Mouse (Mus musculus) yolk sac, embryonic 10.5 days (tissue): Measurements from ENCODE around the gene Zc3h12d.
"Not testable (repeated sequence)": the region's sequence is repeated elsewhere in the genome, so short reads cannot be mapped to it uniquely, and the experiment has no call there.

Experiments used
- DNase-seq: peaks from one replicate; pipeline ENCODE4 v3.0.0-alpha.2; 2017; ENCODE audit warnings: low spot score

Gene Zc3h12d

DNA sequence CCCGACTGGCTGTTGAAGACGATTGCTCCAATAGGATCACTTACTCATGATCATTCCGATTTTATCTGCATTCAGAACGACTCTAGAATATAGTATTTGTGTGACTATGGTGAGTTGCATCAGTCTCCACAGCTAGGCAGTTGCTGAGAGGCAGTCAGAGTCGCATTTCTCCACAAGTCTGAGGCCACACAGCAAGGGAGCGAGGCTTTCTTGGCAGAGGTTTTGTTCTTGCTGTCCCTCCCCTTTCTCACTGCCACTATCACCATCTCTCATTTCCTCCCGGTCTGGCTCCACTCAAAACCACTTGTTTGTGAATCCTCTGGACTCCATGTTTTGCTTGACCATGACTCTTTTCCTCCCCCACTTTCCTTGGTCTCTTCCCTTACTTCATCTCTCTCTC lies 41.9 kb downstream of the Zc3h12d start:
- no peak for DNase-seq

DNA sequence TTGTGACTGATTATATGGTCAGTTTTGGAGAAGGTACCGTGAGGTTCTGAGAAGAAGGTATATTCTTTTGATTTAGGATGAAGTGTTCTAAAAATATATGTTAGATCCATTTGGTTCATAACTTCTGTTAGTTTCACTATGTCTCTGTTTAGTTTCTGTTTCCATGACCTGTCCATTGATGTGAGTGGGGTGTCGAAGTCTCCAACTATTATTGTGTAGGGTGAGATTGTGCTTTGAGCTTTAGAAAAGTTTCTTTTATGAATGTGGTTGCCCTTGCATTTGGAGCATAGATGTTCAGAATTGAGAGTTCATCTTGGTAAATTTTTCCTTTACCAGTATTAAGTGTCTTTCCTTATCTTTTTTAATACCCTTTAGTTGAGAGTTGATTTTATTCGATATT lies 48.0 kb downstream of the Zc3h12d start:
- DNase-seq, result not testable (repeated sequence)

DNA sequence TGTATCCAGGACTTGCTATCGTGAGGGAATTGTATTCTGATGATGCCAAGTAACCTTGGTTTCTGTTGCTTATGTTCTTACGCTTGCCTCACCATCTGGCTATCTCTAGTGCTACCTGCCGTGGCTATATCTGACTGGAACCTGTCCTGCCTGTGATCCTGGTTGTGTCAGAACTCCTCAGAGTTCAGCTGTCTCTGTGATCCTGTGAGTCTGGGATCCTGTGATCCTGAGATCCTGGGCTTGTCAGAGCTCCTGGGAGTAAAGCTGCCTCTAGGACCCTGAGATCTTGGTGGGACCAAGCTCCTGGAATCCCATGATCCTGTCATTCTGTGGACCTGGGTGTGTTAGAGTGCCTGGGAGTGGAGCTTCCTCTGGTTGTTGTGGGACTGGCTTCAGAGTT lies 49.7 kb downstream of the Zc3h12d start:
- DNase-seq, result no peak

DNA sequence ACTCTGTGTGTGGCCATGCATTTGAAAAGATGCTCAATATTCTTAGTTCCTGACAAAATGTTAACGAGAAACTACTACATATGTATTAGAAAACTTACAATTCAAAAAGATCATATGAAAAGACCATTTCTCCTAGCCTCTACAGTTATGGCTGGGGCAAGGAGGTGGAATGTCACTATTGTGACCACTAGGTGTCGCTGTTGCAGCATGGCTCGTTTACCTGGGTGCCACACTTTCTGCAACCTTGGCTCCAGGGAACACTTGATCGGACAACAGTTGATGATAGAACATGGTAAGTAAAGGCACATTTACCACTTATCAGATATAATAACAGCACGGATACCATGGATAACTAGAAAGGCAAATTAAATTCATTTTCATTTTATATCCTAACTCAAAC lies 51.3 kb downstream of the Zc3h12d start:
- DNase-seq, result peak; percentile 50

DNA sequence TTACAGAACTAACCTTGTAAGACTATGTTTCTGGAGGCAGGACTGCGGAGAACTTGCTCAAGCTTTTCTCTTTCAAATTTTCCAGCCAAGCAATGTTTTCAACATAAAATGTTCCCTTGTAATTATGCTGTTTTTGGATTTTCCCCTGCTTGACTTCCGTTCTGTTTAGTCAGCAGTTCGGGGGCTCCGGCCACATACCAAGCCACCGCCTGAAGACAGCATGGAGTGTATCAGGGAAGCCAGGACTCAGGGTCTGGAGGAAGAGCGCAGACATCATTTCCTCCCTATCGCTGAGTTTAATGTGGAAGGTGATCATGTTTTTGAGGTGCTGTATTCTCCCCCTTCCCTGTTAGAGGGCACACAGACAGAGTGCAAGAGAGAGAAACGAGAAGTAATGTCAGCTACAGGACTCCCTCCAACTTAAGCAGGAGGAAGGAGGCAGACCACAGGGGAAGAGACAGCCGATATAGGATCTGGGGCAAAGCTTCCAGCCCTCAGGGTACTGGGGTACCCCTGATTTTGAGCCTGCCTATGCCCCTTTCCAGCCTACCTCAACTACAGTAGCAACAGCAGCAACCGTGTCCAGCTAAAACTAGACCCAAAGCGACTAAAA lies 56.1 kb downstream of the Zc3h12d start:
- no peak for DNase-seq

DNA sequence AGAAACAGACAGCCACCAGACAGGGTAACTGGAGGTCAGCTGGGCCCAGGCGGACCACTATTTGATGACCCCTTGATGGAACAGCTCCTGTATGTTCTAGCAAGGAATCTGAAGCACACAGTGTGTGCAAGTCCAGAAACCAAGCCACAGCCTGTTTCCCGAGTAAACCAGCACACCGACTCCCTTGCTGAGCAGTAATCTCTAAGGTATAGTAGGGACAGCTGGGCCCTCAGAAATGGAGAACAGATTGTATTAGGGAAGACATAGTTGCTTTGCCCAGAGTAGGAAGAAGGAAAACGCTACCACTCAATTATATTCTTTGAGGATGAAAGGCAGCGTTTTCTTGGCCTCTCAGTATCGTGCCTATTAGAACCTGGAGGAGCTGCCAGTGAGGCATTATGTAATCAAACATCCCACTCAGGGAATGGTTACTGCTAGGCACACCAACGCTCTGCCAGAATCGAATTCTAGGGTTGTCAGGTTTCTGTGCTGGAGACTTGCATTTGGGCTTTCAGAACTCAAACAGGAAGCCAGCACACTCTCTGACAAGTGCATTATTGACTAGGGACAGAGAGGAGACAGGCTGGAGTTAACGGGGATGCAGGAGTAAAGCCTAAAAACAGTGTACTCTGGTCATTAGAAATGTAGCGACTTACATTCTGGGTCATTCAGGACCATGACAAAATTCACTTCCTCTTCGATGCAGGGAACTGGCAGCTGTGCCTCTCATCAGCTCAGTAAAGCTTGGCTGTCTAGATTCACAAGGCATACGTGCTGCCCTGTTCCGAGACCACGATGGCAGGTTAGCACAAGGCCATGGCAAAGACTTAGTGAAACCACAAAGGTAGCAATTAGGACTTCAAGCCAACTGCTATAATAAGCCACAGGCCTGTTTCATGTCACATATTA lies 68.7 kb downstream of the Zc3h12d start:
- DNase-seq, result no peak

DNA sequence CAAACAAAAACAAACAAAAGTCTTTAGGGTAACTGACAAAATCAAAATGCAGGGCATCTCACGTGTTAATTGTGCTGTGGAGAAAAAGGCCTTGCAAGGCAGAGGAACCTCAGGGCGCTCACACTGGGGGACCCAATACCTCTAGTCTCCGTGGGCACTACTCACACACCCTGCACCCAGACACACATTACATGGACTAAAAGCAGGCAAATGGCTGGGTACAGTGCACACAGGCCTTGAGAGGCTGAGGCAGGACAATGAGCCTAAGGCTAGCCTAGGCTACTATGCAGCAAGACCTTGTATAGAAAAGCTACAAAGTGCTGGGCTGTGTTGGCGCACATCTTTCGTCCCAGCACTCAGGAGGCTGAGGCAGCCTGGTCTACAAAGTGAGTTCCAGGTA lies 71.9 kb downstream of the Zc3h12d start:
- no peak for DNase-seq

DNA sequence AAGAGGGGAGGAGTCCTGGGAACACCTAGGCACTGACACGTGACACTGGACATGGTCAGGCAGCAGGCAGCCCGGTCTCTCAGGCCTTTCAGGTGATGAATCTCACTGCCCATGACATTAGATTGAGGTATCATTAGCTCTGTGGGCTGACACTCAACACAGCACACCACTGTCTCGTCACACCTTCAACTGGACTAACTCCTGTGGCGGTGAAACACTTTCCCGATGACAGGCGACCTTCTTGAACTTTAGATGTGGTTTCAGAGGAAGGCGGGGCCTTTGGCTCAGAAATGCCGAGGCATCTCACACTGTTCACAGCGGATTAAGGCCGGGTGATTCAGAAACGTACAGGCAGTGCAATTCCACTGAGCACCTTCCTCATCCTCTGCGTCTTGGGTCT lies 74.9 kb downstream of the Zc3h12d start:
- no peak for DNase-seq

DNA sequence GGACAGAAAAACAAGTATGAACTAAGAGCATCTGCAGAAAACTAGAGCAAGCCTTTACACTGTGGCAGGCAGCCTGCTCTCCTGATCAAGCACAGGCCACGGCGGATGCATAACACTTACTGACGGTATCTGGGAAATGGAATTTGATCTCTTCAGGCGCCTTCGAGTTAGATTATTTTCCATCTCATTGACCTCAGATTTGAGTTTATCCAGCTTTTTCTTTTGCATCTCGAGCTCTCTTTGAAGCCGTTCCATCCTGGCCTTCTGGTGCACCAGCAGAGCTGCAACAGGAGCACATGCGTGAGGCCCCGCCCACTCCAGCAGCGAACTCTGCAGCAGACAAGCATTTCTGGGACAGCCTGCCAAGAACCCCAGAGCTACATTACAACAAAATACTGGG lies 79.0 kb downstream of the Zc3h12d start:
- DNase-seq, result no peak
